Mouse (Mus musculus) forebrain, embryonic 13.5 days (tissue): ENCODE measurements around the gene Chrna5. TPM values are rescaled to one million over a fixed set of nuclear protein-coding genes. Genes with fewer than 3 reads are reported as not detected.

Source experiments
- ATAC-seq: fragments of 200-750 bp; cut with Nextera tagmentation; 2 replicates; pipeline ENCODE4 v1.8.0; 2017
- H3K27ac ChIP-seq: fragments of 300-500 bp; sonication (generic); 2 replicates; pipeline ENCODE4 v1.5.1; 2015; ENCODE audit warnings: inconsistent platforms, mild to moderate bottlenecking, moderate library complexity
- H3K27me3 ChIP-seq: fragments of 300-500 bp; sonication (generic); 2 replicates; pipeline ENCODE4 v1.6.1; 2015; ENCODE audit warnings: mild to moderate bottlenecking, inconsistent platforms
- H3K36me3 ChIP-seq: fragments of 300-500 bp; sonication (generic); 2 replicates; pipeline ENCODE4 v1.6.1; 2015; ENCODE audit warnings: mild to moderate bottlenecking, inconsistent platforms; ENCODE audit not compliant: poor library complexity, severe bottlenecking
- H3K4me1 ChIP-seq: fragments of 300-500 bp; sonication (generic); 2 replicates; pipeline ENCODE4 v1.6.1; 2015; ENCODE audit warnings: inconsistent platforms
- H3K4me2 ChIP-seq: fragments of 300-500 bp; sonication (generic); 2 replicates; pipeline ENCODE4 v1.6.1; 2015; ENCODE audit warnings: inconsistent platforms, mild to moderate bottlenecking, moderate library complexity
- H3K4me3 ChIP-seq: fragments of 300-500 bp; sonication (generic); 2 replicates; pipeline ENCODE4 v1.5.1; 2015; ENCODE audit warnings: mild to moderate bottlenecking, inconsistent platforms
- H3K9ac ChIP-seq: fragments of 300-500 bp; sonication (generic); 2 replicates; pipeline ENCODE4 v1.6.1; 2015; ENCODE audit warnings: mild to moderate bottlenecking, inconsistent platforms
- H3K9me3 ChIP-seq: fragments of 300-500 bp; sonication (generic); replicated peaks from 2 replicates; pipeline ENCODE4 v1.6.1; 2016; ENCODE audit warnings: inconsistent platforms
- WGBS: fragments of 180-500 bp; shearing (Covaris S2); methylation state at CpG from one replicate; pipeline ENCODE4 v1.1.7; 2015; 5-methylcytosine and 5-hydroxymethylcytosine counted together
- polyA plus RNA-seq: library from polyadenylated mRNA; unstranded; fragments of >200 nt; fragmentation: Nextera tagmentation; extraction: Ambion mirVana; gene quantifications from 2 replicates; pipeline ENCODE4 v1.2.1, GENCODE M21; 2015

The Chrna5 gene
- polyA plus RNA-seq, 1 experiment from 2014 or later = 0.31 TPM

GRCm38 (mm10) chr9:55025534-55026274, 45.0 kb downstream of the Chrna5 start:
- H3K4me3 ChIP-seq = peak overlapping the region; percentile 53
- peak; percentile 44 for ATAC-seq
- H3K36me3 ChIP-seq = no peaks in the 10 kb centered on the region
- H3K9ac ChIP-seq = peak overlapping the region; percentile 71
- peak overlapping the region; percentile 88 for H3K4me2 ChIP-seq
- WGBS = 7% methylated on average over 38 of the region's 38 CpGs
- no peaks in the 10 kb centered on the region for H3K9me3 ChIP-seq
- H3K4me1 ChIP-seq = peaks cover 17% of the 10 kb centered on the region
- no peak overlapping the region for H3K27ac ChIP-seq
- H3K27me3 ChIP-seq = peaks cover 45% of the 10 kb centered on the region

- Histone ChIP-seq H3K27ac (no peak within 1 kb of the TSS), H3K4me3 (peak within 1 kb of the TSS; percentile 53), H3K9me3 (no peaks in the 10 kb centered on the region), H3K9ac (peak within 1 kb of the TSS; percentile 71), H3K36me3 (no peaks in the 10 kb centered on the region), H3K27me3 (peaks cover 45% of the 10 kb centered on the region), H3K4me2 (peak within 1 kb of the TSS; percentile 88), H3K4me1 (peaks cover 17% of the 10 kb centered on the region)
- ATAC-seq = peak; percentile 68
- WGBS = under 1% methylated on average over 39 of the region's 39 CpGs
These were observed 45.6 kb downstream of the Chrna5 start, which contains the start of gene Chrna3 for GRCm38 (mm10) chr9:55026275-55026663. Gene Chrna3 (minus strand): TSS chr9:55026562.

GRCm38 (mm10) chr9:55031435-55032167, 50.9 kb downstream of the Chrna5 start:
- H3K4me1 ChIP-seq = peaks cover 2% of the 10 kb centered on the region

GRCm38 (mm10) chr9:55038948-55039347, 58.3 kb downstream of the Chrna5 start:
- Histone ChIP-seq H3K4me1 (peaks cover 11% of the 10 kb centered on the region; the same call in 1 of the 2 replicates), H3K4me2 (no peak overlapping the region), H3K9me3 (no peaks in the 10 kb centered on the region), H3K27ac (no peak overlapping the region), H3K27me3 (no peaks in the 10 kb centered on the region), H3K9ac (no peak overlapping the region), H3K36me3 (no peaks in the 10 kb centered on the region), H3K4me3 (no peak overlapping the region)
- no peak for ATAC-seq
- WGBS = 78% methylated on average over 8 of the region's 8 CpGs

More at GRCm38 (mm10) chr9:55031435-55032167, 50.9 kb downstream of the Chrna5 start:
- Histone ChIP-seq H3K9me3 (no peaks in the 10 kb centered on the region), H3K4me3 (no peak overlapping the region), H3K9ac (no peak overlapping the region), H3K36me3 (no peaks in the 10 kb centered on the region), H3K27ac (no peak overlapping the region), H3K4me2 (no peak overlapping the region), H3K27me3 (peaks cover 18% of the 10 kb centered on the region)
- WGBS = 38% methylated on average over 6 of the region's 6 CpGs
- ATAC-seq = no peak

- Histone ChIP-seq H3K36me3 (no peaks in the 10 kb centered on the region), H3K4me1 (peaks cover 11% of the 10 kb centered on the region; the same call in 1 of the 2 replicates), H3K27me3 (no peaks in the 10 kb centered on the region), H3K9me3 (no peaks in the 10 kb centered on the region), H3K4me3 (no peak overlapping the region), H3K9ac (no peak overlapping the region), H3K27ac (no peak overlapping the region), H3K4me2 (no peak overlapping the region)
- WGBS = 60% methylated on average over 5 of the region's 5 CpGs
- ATAC-seq = no peak
These were observed 59.3 kb downstream of the Chrna5 start for GRCm38 (mm10) chr9:55039983-55040382.

GRCm38 (mm10) chr9:55041389-55041788, 60.7 kb downstream of the Chrna5 start:
- WGBS = 46% methylated on average over 2 of the region's 2 CpGs
- Histone ChIP-seq H3K27me3 (no peaks in the 10 kb centered on the region), H3K9me3 (no peaks in the 10 kb centered on the region), H3K9ac (no peak overlapping the region), H3K4me1 (peaks cover 11% of the 10 kb centered on the region; the same call in 1 of the 2 replicates), H3K36me3 (no peaks in the 10 kb centered on the region), H3K27ac (no peak overlapping the region), H3K4me3 (no peak overlapping the region), H3K4me2 (no peak overlapping the region)
- peak; percentile 4; the same call in 1 of the 2 replicates for ATAC-seq

GRCm38 (mm10) chr9:55043688-55044087, 63.0 kb downstream of the Chrna5 start:
- WGBS = 16% methylated on average over 8 of the region's 8 CpGs
- Histone ChIP-seq H3K4me3 (no peak overlapping the region), H3K36me3 (no peaks in the 10 kb centered on the region), H3K9ac (no peak overlapping the region), H3K4me1 (peaks cover 18% of the 10 kb centered on the region), H3K27ac (no peak overlapping the region), H3K27me3 (no peaks in the 10 kb centered on the region), H3K9me3 (no peaks in the 10 kb centered on the region), H3K4me2 (peak overlapping the region; percentile 10; the same call in 1 of the 2 replicates)
- no peak for ATAC-seq

- ATAC-seq = no peak
- Histone ChIP-seq H3K4me3 (no peak overlapping the region), H3K9ac (no peak overlapping the region), H3K4me1 (peaks cover 17% of the 10 kb centered on the region), H3K36me3 (no peaks in the 10 kb centered on the region), H3K27ac (no peak overlapping the region), H3K4me2 (no peak overlapping the region), H3K9me3 (no peaks in the 10 kb centered on the region), H3K27me3 (no peaks in the 10 kb centered on the region)
- WGBS = 87% methylated on average over 2 of the region's 2 CpGs
These were observed 64.3 kb downstream of the Chrna5 start for GRCm38 (mm10) chr9:55045001-55045400.

- no peaks in the 10 kb centered on the region for H3K9me3 ChIP-seq
- H3K4me3 ChIP-seq = no peak overlapping the region
- no peak overlapping the region for H3K27ac ChIP-seq
- no peak overlapping the region for H3K9ac ChIP-seq
- H3K36me3 ChIP-seq = no peaks in the 10 kb centered on the region
- no peak for ATAC-seq
- no peak overlapping the region for H3K4me2 ChIP-seq
- no peaks in the 10 kb centered on the region for H3K27me3 ChIP-seq
- WGBS = 1% methylated on average over 3 of the region's 3 CpGs
- H3K4me1 ChIP-seq = peaks cover 9% of the 10 kb centered on the region
These were observed 66.1 kb downstream of the Chrna5 start for GRCm38 (mm10) chr9:55046764-55047163.

GRCm38 (mm10) chr9:55048211-55048880, 67.7 kb downstream of the Chrna5 start, which contains the start of gene Chrnb4:
Gene Chrnb4 (minus strand): TSS chr9:55048779.
- Histone ChIP-seq H3K36me3 (no peaks in the 10 kb centered on the region), H3K4me1 (peaks cover 9% of the 10 kb centered on the region), H3K4me2 (peak within 1 kb of the TSS; percentile 93), H3K9me3 (no peaks in the 10 kb centered on the region), H3K9ac (peak within 1 kb of the TSS; percentile 67), H3K27me3 (no peaks in the 10 kb centered on the region), H3K4me3 (peak within 1 kb of the TSS; percentile 52), H3K27ac (no peak within 1 kb of the TSS)
- peak; percentile 62; the same call in 1 of the 2 replicates for ATAC-seq
- 3% methylated on average over 22 of the region's 23 CpGs for WGBS

GRCm38 (mm10) chr9:55055386-55055930, 74.8 kb downstream of the Chrna5 start:
- 85% methylated on average over 2 of the region's 2 CpGs for WGBS
- Histone ChIP-seq H3K27me3 (no peaks in the 10 kb centered on the region), H3K27ac (no peak overlapping the region), H3K9me3 (no peaks in the 10 kb centered on the region), H3K4me2 (no peak overlapping the region), H3K4me3 (no peak overlapping the region), H3K36me3 (no peaks in the 10 kb centered on the region), H3K9ac (no peak overlapping the region), H3K4me1 (no peaks in the 10 kb centered on the region)
- ATAC-seq = no peak
